33 mouse cellular contexts compared by ENCODE assay signal in the genomic region with DNA sequence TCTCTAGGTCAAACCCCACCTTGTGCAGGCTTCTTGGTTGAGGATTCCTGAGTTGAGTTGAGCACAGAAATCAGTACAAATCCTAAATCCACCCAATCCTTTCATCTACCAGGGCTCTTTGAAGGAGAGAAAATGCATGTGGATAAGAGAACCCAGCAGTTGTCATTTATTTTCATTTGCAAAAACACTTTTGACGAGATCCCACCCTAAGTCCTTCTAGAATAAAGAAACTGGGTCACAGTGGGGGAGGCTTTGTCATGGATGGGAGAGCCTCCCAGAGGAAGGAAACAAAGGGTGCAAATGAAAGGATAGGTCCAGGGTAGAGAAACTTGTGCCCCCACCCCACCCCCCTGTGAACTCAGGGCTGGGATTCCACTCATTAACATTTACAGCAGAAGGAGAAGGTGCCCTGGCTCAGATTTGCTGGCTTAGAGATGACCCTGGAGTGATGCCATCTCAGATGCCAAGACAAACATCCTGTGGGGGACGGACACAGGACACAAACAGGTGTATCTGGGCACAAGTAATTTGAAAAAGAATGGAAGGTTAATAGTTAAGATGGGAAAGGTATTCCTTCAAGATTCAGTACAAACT. TPM values are rescaled to one million over a fixed set of nuclear protein-coding genes. Genes with fewer than 3 reads are reported as not detected.
A peak's percentile ranks its signal among the peaks of the same experiment; 100 is the strongest.
DNase-seq lines count a peak whose midpoint lies in the region; ATAC-seq and TF ChIP-seq lines count a peak whose summit lies in the region.
"Had no signal": no experiment of that assay in that cellular context is flagged by ENCODE, and none has a peak within 500 bp of the region (broad histone marks: within the 10 kb centered on the region; RNA-seq: fewer than 3 reads in every experiment).

No protein-coding gene starts in this region.

- peaks cover 19% of the 10 kb centered on the region for H3K4me1 ChIP-seq in kidney, adult 2 months (ENCODE audit: control insufficient read depth, insufficient read depth, low read length)
- peaks cover 15% of the 10 kb centered on the region for H3K4me1 ChIP-seq in kidney, embryonic 15.5 days
- H3K4me1 ChIP-seq in E14TG2a.4 (replicated peaks; ENCODE audit: low read depth, low read length) = peaks cover 97% of the 10 kb centered on the region
- H3K4me1 ChIP-seq in ES-Bruce4 (ENCODE audit: control insufficient read depth, insufficient read depth, low read length) = peaks cover 5% of the 10 kb centered on the region
- H3K4me1 ChIP-seq in hindbrain, embryonic 10.5 days (replicated peaks) = peaks cover 52% of the 10 kb centered on the region

- no peak for TF ChIP-seq POLR2A in kidney, adult 2 months (IDR thresholded peaks at IDR 0.05; ENCODE audit: low read depth, low read length)
- TF ChIP-seq POLR2A in ES-Bruce4 (IDR thresholded peaks at IDR 0.05; ENCODE audit: insufficient read depth, low read length) = no peak

- WGBS in kidney, adult 2 months = 52% methylated on average over 2 of the region's 2 CpGs
- 67% methylated on average over 2 of the region's 2 CpGs for WGBS in kidney, embryonic 15.5 days
- WGBS in hindbrain, embryonic 10.5 days = 25% methylated on average over 2 of the region's 2 CpGs

- H3K36me3 ChIP-seq in kidney, adult 2 months (ENCODE audit: control insufficient read depth, insufficient read depth, low read length) = no peaks in the 10 kb centered on the region
- no peaks in the 10 kb centered on the region for H3K36me3 ChIP-seq in kidney, embryonic 15.5 days
- H3K36me3 ChIP-seq in E14TG2a.4 (ENCODE audit: insufficient read depth, low read length) (peaks cover 63% of the 10 kb centered on the region), ES-Bruce4 (ENCODE audit: control insufficient read depth, insufficient read depth, low read length, poor library complexity, severe bottlenecking) (no peaks in the 10 kb centered on the region)
- H3K36me3 ChIP-seq in hindbrain, embryonic 10.5 days = no peaks in the 10 kb centered on the region
- H3K36me3 ChIP-seq: embryonic facial prominence, embryonic 12.5 days; forebrain, embryonic 15.5 days; heart, embryonic 12.5 days; limb, embryonic 12.5 days had no signal

- H3K27me3 ChIP-seq in kidney, adult 2 months (replicated peaks; ENCODE audit: control insufficient read depth, insufficient read depth, low read length) = no peaks in the 10 kb centered on the region
- peaks cover 95% of the 10 kb centered on the region for H3K27me3 ChIP-seq in kidney, embryonic 15.5 days
- peaks cover 68% of the 10 kb centered on the region for H3K27me3 ChIP-seq in E14TG2a.4 (ENCODE audit: insufficient read depth, low read length)
- 0 out of 2 replicates have a peak, but pooled peaks cover 4% of the 10 kb centered on the region for H3K27me3 ChIP-seq in ES-Bruce4 (ENCODE audit: control insufficient read depth, insufficient read depth, low read length, poor library complexity, severe bottlenecking)
- H3K27me3 ChIP-seq in hindbrain, embryonic 10.5 days (ENCODE audit: insufficient read depth, poor library complexity, severe bottlenecking) = peaks cover 98% of the 10 kb centered on the region

- no peak overlapping the region for H3K4me3 ChIP-seq in kidney, adult 2 months (ENCODE audit: insufficient read depth, low read depth, low read length)
- no peak overlapping the region for H3K4me3 ChIP-seq in kidney, embryonic 15.5 days (replicated peaks)
- H3K4me3 ChIP-seq in E14TG2a.4 (replicated peaks; ENCODE audit: low read length) (peak overlapping the region; percentile 29; the same call in 1 of the 2 replicates), ES-Bruce4 (ENCODE audit: low read depth, low read length) (no peak overlapping the region)
- no peak overlapping the region for H3K4me3 ChIP-seq in hindbrain, embryonic 10.5 days
- H3K4me3 ChIP-seq: embryonic facial prominence, embryonic 12.5 days; forebrain, embryonic 15.5 days; gastrocnemius, adult 2 months; heart, embryonic 12.5 days; limb, embryonic 12.5 days; megakaryocyte, embryonic 14.5 days had no signal

- ATAC-seq in kidney, embryonic 15.5 days (replicated peaks; ENCODE audit: low FRiP score) = no peak
- ATAC-seq: activated CD4-positive, CD25-positive, alpha-beta regulatory T cell, adult 4 months; forebrain, embryonic 15.5 days; inflammation-experienced regulatory T-cells, adult 6 months; liver, postnatal 0 days had no signal

- H3K4me2 ChIP-seq in kidney, embryonic 15.5 days = no peak overlapping the region
- H3K4me2 ChIP-seq: embryonic facial prominence, embryonic 12.5 days; forebrain, embryonic 15.5 days; heart, embryonic 12.5 days; hindbrain, embryonic 14.5 days; limb, embryonic 12.5 days; liver, embryonic 11.5 days had no signal

- TF ChIP-seq CTCF in kidney, adult 2 months (conservative IDR thresholded peaks at IDR 0.05; ENCODE audit: insufficient read depth, insufficient read length, low read depth, low read length) = no peak
- TF ChIP-seq CTCF in E14TG2a.4 (conservative IDR thresholded peaks at IDR 0.05; ENCODE audit: low read length) (no peak), ES-Bruce4 (IDR thresholded peaks at IDR 0.05; ENCODE audit: low read depth, low read length) (no peak)

- TF ChIP-seq EP300 in ES-Bruce4 (IDR thresholded peaks at IDR 0.05; ENCODE audit: insufficient read depth, low read depth, low read length) = peak; percentile 79; the same call in 1 of the 2 replicates

- H3K9me3 ChIP-seq in kidney, embryonic 15.5 days (replicated peaks) = no peaks in the 10 kb centered on the region
- no peaks in the 10 kb centered on the region; the same call in 1 of the 2 replicates for H3K9me3 ChIP-seq in E14TG2a.4 (ENCODE audit: low read length)
- no peaks in the 10 kb centered on the region for H3K9me3 ChIP-seq in ES-Bruce4 (replicated peaks; ENCODE audit: control insufficient read depth, insufficient read depth, low read length, poor library complexity, severe bottlenecking)
- H3K9me3 ChIP-seq in hindbrain, embryonic 10.5 days = peaks cover 8% of the 10 kb centered on the region; the same call in 1 of the 2 replicates
- H3K9me3 ChIP-seq: embryonic facial prominence, embryonic 12.5 days; forebrain, embryonic 15.5 days; heart, embryonic 12.5 days; limb, embryonic 12.5 days had no signal

- no peak overlapping the region for H3K27ac ChIP-seq in kidney, adult 2 months (ENCODE audit: insufficient read depth, low read depth, low read length)
- no peak overlapping the region for H3K27ac ChIP-seq in kidney, embryonic 15.5 days
- peak overlapping the region; percentile 73 for H3K27ac ChIP-seq in ES-Bruce4 (ENCODE audit: insufficient read depth, low read length)
- no peak overlapping the region for H3K27ac ChIP-seq in hindbrain, embryonic 10.5 days
- H3K27ac ChIP-seq: embryonic facial prominence, embryonic 12.5 days; forebrain, embryonic 15.5 days; gastrocnemius, adult 2 months; hindbrain, embryonic 14.5 days; kidney, postnatal 0 days; limb, embryonic 12.5 days had no signal

- no peak overlapping the region for H3K9ac ChIP-seq in kidney, embryonic 15.5 days
- H3K9ac ChIP-seq in ES-Bruce4 (ENCODE audit: low read depth, poor library complexity, severe bottlenecking) = no peak overlapping the region
- H3K9ac ChIP-seq: embryonic facial prominence, embryonic 12.5 days; forebrain, embryonic 15.5 days; heart, embryonic 12.5 days; hindbrain, embryonic 14.5 days; limb, embryonic 12.5 days; liver, postnatal 0 days had no signal

- DNase-seq in kidney, adult 2 months = peak; percentile 85
- DNase-seq in kidney, adult 9 months = peak; percentile 75
- DNase-seq in hindbrain, embryonic 10.5 days (ENCODE audit: low spot score) = no peak
- no peak for DNase-seq in layer of hippocampus, adult 18-20 months (ENCODE audit: low spot score in 2 of 2)
- DNase-seq in heart, adult 8-10 months (ENCODE audit: low spot score) = no peak
- DNase-seq: adrenal gland, adult 2 months; adrenal gland, postnatal 36 days; B cell, adult 2 months; embryo, embryonic 11 days; gastrocnemius, adult 2 months; gastrocnemius, postnatal 36 days; heart, adult 18-20 months; heart, postnatal 4 days; layer of hippocampus, postnatal 36 days; liver, postnatal 0 days; lung, postnatal 4 days; midbrain, embryonic 14.5 days; right cerebral cortex, postnatal 25 days; thymus, postnatal 14 days had no signal

RNA-seq across cellular contexts. Expression of gene Ntn1, which starts 6.6 kb away (rescaled TPM):
- 24.4 and 33.1 TPM in 2 replicates for polyA plus RNA-seq in kidney, adult 2 months (2012; rRNA removed)
- polyA plus RNA-seq in kidney, embryonic 15.5 days (2015; fragmentation: Nextera tagmentation; extraction: Ambion mirVana) = 16.5 and 16.9 TPM in 2 replicates
- polyA plus RNA-seq in ES-Bruce4 (2011; ENCODE audit: insufficient read depth, insufficient read length, low read depth, missing spikeins) = 22.3 and 22.6 TPM in 2 replicates
- polyA plus RNA-seq in hindbrain, embryonic 10.5 days (2016; fragmentation: Nextera tagmentation; extraction: Ambion mirVana) = 18.2 and 23.7 TPM in 2 replicates
- total RNA-seq in layer of hippocampus, adult 18-20 months (2021) = 1 to 10 TPM; 5.7 to 6.9 TPM
- total RNA-seq in heart, adult 8-10 months (2022) = 10 to 100 TPM; 62.6 to 88.8 (median 70.8) TPM
- total RNA-seq: monocyte, adult 5-6 weeks had no signal

RNA-seq across cellular contexts. Expression of gene Pik3r5, which starts 37.9 kb away (rescaled TPM):
- polyA plus RNA-seq in kidney, adult 2 months (2012; rRNA removed) = 0.83 and 2.2 TPM in 2 replicates
- 0.57 and 0.68 TPM in 2 replicates for polyA plus RNA-seq in kidney, embryonic 15.5 days (2015; fragmentation: Nextera tagmentation; extraction: Ambion mirVana)
- polyA plus RNA-seq in ES-Bruce4 (2011; ENCODE audit: insufficient read depth, insufficient read length, low read depth, missing spikeins) = 1.7 and 1.8 TPM in 2 replicates
- polyA plus RNA-seq in hindbrain, embryonic 10.5 days (2016; fragmentation: Nextera tagmentation; extraction: Ambion mirVana) = 0.88 and 1.2 TPM in 2 replicates
- total RNA-seq in layer of hippocampus, adult 18-20 months (2021) = 1 to 10 TPM; 2.4 to 2.8 TPM
- 1 to 10 TPM in 1 of 4 experiments, under 1 TPM in 3; 0.31 to 1.6 (median 0.70) TPM for total RNA-seq in heart, adult 8-10 months (2022)

Comparison
In these comparisons a context has a peak if more than half of its experiments do, and no peak if none do; other contexts are left out.
1. DNase-seq: peak in kidney, adult 2 months (single experiment) and kidney, adult 9 months (single experiment); none in hindbrain, embryonic 10.5 days (single experiment), layer of hippocampus, adult 18-20 months (0 of 2) and heart, adult 8-10 months (single experiment).